In genomic region chr15:4139516-4139915, GRCm38 (mm10) we compare ENCODE assay signal across 21 mouse cellular contexts.
A peak's percentile ranks its signal among the peaks of the same experiment; 100 is the strongest.
DNase-seq lines count a peak whose midpoint lies in the region; ATAC-seq and TF ChIP-seq lines count a peak whose summit lies in the region.
"Had no signal": no experiment of that assay in that cellular context is flagged by ENCODE, and none has a peak within 500 bp of the region (broad histone marks: within the 10 kb centered on the region; RNA-seq: fewer than 3 reads in every experiment).

No protein-coding gene starts in this region.

- H3K4me3 ChIP-seq in midbrain, postnatal 0 days (ENCODE audit: low read depth, low read length): no peak overlapping the region
- H3K4me3 ChIP-seq in midbrain, embryonic 14.5 days (replicated peaks; ENCODE audit: low read depth, low read length): no peak overlapping the region
- H3K4me3 ChIP-seq: embryonic facial prominence, embryonic 15.5 days; forebrain, embryonic 10.5 days; intestine, embryonic 15.5 days; kidney, embryonic 15.5 days; liver, embryonic 15.5 days had no signal

- no peaks in the 10 kb centered on the region for H3K4me1 ChIP-seq in midbrain, postnatal 0 days (ENCODE audit: insufficient read depth, low read length)
- H3K4me1 ChIP-seq in midbrain, embryonic 14.5 days (ENCODE audit: control insufficient read depth, insufficient read depth, low read length): no peaks in the 10 kb centered on the region
- H3K4me1 ChIP-seq: embryonic facial prominence, embryonic 15.5 days; intestine, embryonic 15.5 days; kidney, embryonic 15.5 days; liver, embryonic 15.5 days had no signal

- DNase-seq in layer of hippocampus, adult 11-12 months (ENCODE audit: low spot score): peak; percentile 32
- DNase-seq in layer of hippocampus, adult 9-10 months (ENCODE audit: low spot score): no peak
- DNase-seq in midbrain, postnatal 0 days (ENCODE audit: low spot score): no peak
- DNase-seq in midbrain, embryonic 14.5 days: no peak
- peak; percentile 50 to 81 for DNase-seq in left cerebral cortex, postnatal 25 days (ENCODE audit: low spot score in 2 of 2)
- peak; percentile 53 to 75 for DNase-seq in right cerebral cortex, postnatal 36 days (ENCODE audit: low spot score in 2 of 2)
- DNase-seq in adrenal gland, postnatal 14 days: no peak
- DNase-seq: adrenal gland, postnatal 36 days; cerebellum, postnatal 10 days; embryo, embryonic 11 days; gastrocnemius, postnatal 14 days; lung, postnatal 14 days; retina, postnatal 1 day; thymus, postnatal 14 days had no signal

- 0 out of 2 replicates have a peak, but pooled peaks have one; percentile 49 for ATAC-seq in midbrain, postnatal 0 days (ENCODE audit: low FRiP score)
- ATAC-seq in midbrain, embryonic 14.5 days (ENCODE audit: low FRiP score, low TSS enrichment): no peak
- ATAC-seq in inflammation-experienced regulatory T-cells, adult 6 months: no peak
- ATAC-seq: intestine, embryonic 15.5 days had no signal

- H3K27me3 ChIP-seq in midbrain, postnatal 0 days (ENCODE audit: insufficient read depth, low read length): no peaks in the 10 kb centered on the region
- H3K27me3 ChIP-seq in midbrain, embryonic 14.5 days (ENCODE audit: control insufficient read depth, insufficient read depth, low read length): no peaks in the 10 kb centered on the region
- H3K27me3 ChIP-seq: embryonic facial prominence, embryonic 15.5 days; intestine, embryonic 15.5 days; kidney, embryonic 15.5 days; liver, embryonic 15.5 days had no signal

- H3K36me3 ChIP-seq in midbrain, postnatal 0 days (ENCODE audit: insufficient read depth, low read length): peaks cover 13% of the 10 kb centered on the region; the same call in 1 of the 2 replicates
- H3K36me3 ChIP-seq in midbrain, embryonic 14.5 days (ENCODE audit: control insufficient read depth, insufficient read depth, low read length): peaks cover 3% of the 10 kb centered on the region; the same call in 1 of the 2 replicates
- H3K36me3 ChIP-seq: intestine, embryonic 15.5 days; liver, embryonic 15.5 days had no signal

- no peak overlapping the region for H3K9ac ChIP-seq in midbrain, postnatal 0 days (replicated peaks; ENCODE audit: low read length, poor library complexity, severe bottlenecking)
- H3K9ac ChIP-seq in midbrain, embryonic 14.5 days (replicated peaks; ENCODE audit: low read length): no peak overlapping the region
- H3K9ac ChIP-seq: embryonic facial prominence, embryonic 15.5 days; intestine, embryonic 15.5 days; kidney, embryonic 15.5 days; liver, embryonic 15.5 days had no signal

- WGBS in midbrain, postnatal 0 days: 80% methylated on average over 12 of the region's 12 CpGs
- 85% methylated on average over 12 of the region's 12 CpGs for WGBS in midbrain, embryonic 14.5 days

- intact Hi-C loops in left cerebral cortex, postnatal 25 days (cut with DNase I): no loop called here

- H3K9me3 ChIP-seq in midbrain, postnatal 0 days (ENCODE audit: low read length): no peaks in the 10 kb centered on the region
- no peaks in the 10 kb centered on the region for H3K9me3 ChIP-seq in midbrain, embryonic 14.5 days (ENCODE audit: control insufficient read depth, low read length)
- H3K9me3 ChIP-seq: embryonic facial prominence, embryonic 15.5 days; forebrain, embryonic 10.5 days; intestine, embryonic 15.5 days; kidney, embryonic 15.5 days; liver, embryonic 15.5 days had no signal

- TF ChIP-seq CTCF in midbrain, postnatal 0 days (IDR thresholded peaks at IDR 0.05): no peak

- H3K27ac ChIP-seq in midbrain, postnatal 0 days (ENCODE audit: low read depth, low read length): no peak overlapping the region
- H3K27ac ChIP-seq in midbrain, embryonic 14.5 days (replicated peaks; ENCODE audit: low read depth, low read length): no peak overlapping the region
- H3K27ac ChIP-seq: embryonic facial prominence, embryonic 15.5 days; forebrain, embryonic 10.5 days; intestine, embryonic 15.5 days; kidney, embryonic 15.5 days; liver, embryonic 15.5 days; stomach, postnatal 0 days had no signal

- H3K4me2 ChIP-seq in midbrain, postnatal 0 days (ENCODE audit: low read depth, low read length, poor library complexity, severe bottlenecking): no peak overlapping the region
- no peak overlapping the region for H3K4me2 ChIP-seq in midbrain, embryonic 14.5 days (ENCODE audit: low read length)
- H3K4me2 ChIP-seq: embryonic facial prominence, embryonic 15.5 days; intestine, embryonic 15.5 days; kidney, embryonic 15.5 days; liver, embryonic 15.5 days had no signal

Comparison
In these comparisons a context has a peak if more than half of its experiments do, and no peak if none do; other contexts are left out.
1. DNase-seq: peak in layer of hippocampus, adult 11-12 months (single experiment), left cerebral cortex, postnatal 25 days (2 of 2) and right cerebral cortex, postnatal 36 days (2 of 2); none in layer of hippocampus, adult 9-10 months (single experiment), midbrain, postnatal 0 days (single experiment), midbrain, embryonic 14.5 days (single experiment) and adrenal gland, postnatal 14 days (single experiment).